Mouse (Mus musculus): ENCODE measurements around the gene Lce1f.

DNA sequence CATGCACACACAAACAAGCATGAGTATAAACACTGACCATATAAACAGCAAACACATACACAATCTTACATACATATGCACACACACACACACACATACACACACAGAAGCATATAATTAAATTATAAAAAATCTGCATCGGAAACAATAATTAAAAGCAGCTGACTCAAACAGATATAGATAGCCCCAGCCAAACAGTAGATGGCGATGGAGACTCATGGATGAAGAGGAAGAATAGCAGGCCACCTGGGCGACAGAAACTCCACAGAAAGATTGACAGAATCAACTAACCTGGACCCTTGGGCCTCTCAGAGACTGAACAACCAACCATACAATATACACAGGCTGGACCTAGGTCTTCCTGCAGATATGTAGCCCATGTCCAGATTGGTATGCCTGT lies 33.0 kb upstream of the Lce1f start:
- TF ChIP-seq CTCF (IDR thresholded peaks at IDR 0.05; ENCODE audit: extremely low read depth, insufficient read depth, low read length) (no peak), POLR2A (IDR thresholded peaks at IDR 0.05; ENCODE audit: extremely low read depth, insufficient read depth, low read length) (no peak)
